Mouse (Mus musculus) kidney, adult 2 months (tissue): ENCODE results near the gene Prr12.

Experiments used
- CTCF ChIP-seq: fragments of 200-500 bp; conservative IDR thresholded peaks from 2 replicates; pipeline ENCODE4 v1.5.1; 2011; ENCODE audit warnings: low read depth, mild to moderate bottlenecking, control low read depth, low read length, moderate library complexity, mixed read lengths; ENCODE audit not compliant: insufficient read depth, insufficient read length
- POLR2A ChIP-seq: fragments of 200-500 bp; IDR thresholded peaks from one replicate; pipeline ENCODE4 v1.6.1; 2011; ENCODE audit warnings: low read depth, low read length, control low read depth

DNA sequence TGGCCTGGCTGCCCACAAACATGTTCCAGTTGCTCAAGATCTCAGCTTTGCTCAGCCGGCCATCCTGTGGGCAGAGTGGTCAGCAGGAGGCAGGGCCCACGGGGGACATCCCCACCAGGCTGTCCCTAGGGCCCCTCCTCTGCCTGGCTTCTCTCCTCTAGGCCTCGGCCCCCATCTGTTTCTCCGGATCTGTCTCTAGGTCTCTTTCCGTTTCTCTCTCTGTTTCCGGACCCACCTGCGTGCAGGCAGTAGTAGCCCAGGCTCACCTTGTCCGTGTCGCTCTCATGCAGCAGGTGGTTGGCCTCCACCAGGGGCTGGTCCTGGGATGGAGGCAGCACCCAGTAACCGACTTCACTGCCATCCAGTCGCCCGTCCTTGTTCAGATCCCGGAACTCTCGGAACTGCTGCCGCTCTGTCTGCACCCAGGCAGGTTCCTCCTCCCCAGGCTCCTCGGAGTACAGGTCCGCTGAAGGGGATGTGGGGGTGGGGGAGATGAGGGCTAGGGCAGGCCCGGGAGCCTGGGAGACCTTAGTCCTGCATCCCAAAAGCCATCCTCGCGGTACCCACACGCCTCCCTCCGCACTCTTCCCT lies 30.7 kb upstream of the Prr12 start:
- TF ChIP-seq POLR2A (no peak), CTCF (no peak)
